Mouse (Mus musculus): ENCODE results near the gene Msln. TPM values are rescaled to one million over a fixed set of nuclear protein-coding genes. Genes with fewer than 3 reads are reported as not detected.

The Msln gene
- polyA plus RNA-seq, 1 experiment from 2014 or later = 0.42 TPM

- under 1% methylated on average over 13 of the region's 14 CpGs for WGBS
- no peaks in the 10 kb centered on the region for H3K9me3 ChIP-seq (ENCODE audit: control insufficient read depth, low read length)
- 0 out of 2 replicates have a peak, but pooled peaks cover 2% of the 10 kb centered on the region for H3K36me3 ChIP-seq (ENCODE audit: control insufficient read depth, insufficient read depth, low read length)
Observed at GRCm38 (mm10) chr17:25792615-25793014, 38.4 kb upstream of the Msln start, which contains the start of gene Fam173a. Gene Fam173a (minus strand): TSS chr17:25792901.

GRCm38 (mm10) chr17:25791843-25792527, 37.8 kb upstream of the Msln start:
- H3K36me3 ChIP-seq (ENCODE audit: control insufficient read depth, insufficient read depth, low read length) = 0 out of 2 replicates have a peak, but pooled peaks cover 2% of the 10 kb centered on the region
- H3K9ac ChIP-seq (ENCODE audit: low read length) = peak overlapping the region; percentile 75
- H3K9me3 ChIP-seq (ENCODE audit: control insufficient read depth, low read length) = no peaks in the 10 kb centered on the region
- H3K27ac ChIP-seq (ENCODE audit: low read depth, low read length) = peak overlapping the region; percentile 88
- under 1% methylated on average over 45 of the region's 45 CpGs for WGBS
- H3K4me2 ChIP-seq (ENCODE audit: low read depth) = peak overlapping the region; percentile 96
- no peaks in the 10 kb centered on the region for H3K27me3 ChIP-seq (ENCODE audit: control insufficient read depth, insufficient read depth, low read length)
- ATAC-seq (ENCODE audit: insufficient read depth, low FRiP score, low TSS enrichment) = peak; percentile 29; the same call in 1 of the 2 replicates
- peak; percentile 88 for DNase-seq (ENCODE audit: low spot score)
- H3K4me1 ChIP-seq (ENCODE audit: control insufficient read depth, insufficient read depth, low read length) = peaks cover 40% of the 10 kb centered on the region
- H3K4me3 ChIP-seq (ENCODE audit: low read depth, low read length) = peak overlapping the region; percentile 56

More at GRCm38 (mm10) chr17:25792615-25793014, 38.4 kb upstream of the Msln start, which contains the start of gene Fam173a:
- peak within 1 kb of the TSS; percentile 88 for H3K27ac ChIP-seq (ENCODE audit: low read depth, low read length)
- H3K27me3 ChIP-seq (ENCODE audit: control insufficient read depth, insufficient read depth, low read length) = no peaks in the 10 kb centered on the region
- DNase-seq (ENCODE audit: low spot score) (peak; percentile 72), ATAC-seq (ENCODE audit: insufficient read depth, low FRiP score, low TSS enrichment) (no peak)
- H3K4me3 ChIP-seq (ENCODE audit: low read depth, low read length) = peak within 1 kb of the TSS; percentile 83
- H3K9ac ChIP-seq (ENCODE audit: low read length) = peak within 1 kb of the TSS; percentile 84
- peak within 1 kb of the TSS; percentile 96 for H3K4me2 ChIP-seq (ENCODE audit: low read depth)
- H3K4me1 ChIP-seq (ENCODE audit: control insufficient read depth, insufficient read depth, low read length) = peaks cover 44% of the 10 kb centered on the region

- H3K4me3 ChIP-seq (ENCODE audit: low read depth, low read length) = peak overlapping the region; percentile 56
- peak; percentile 56 for DNase-seq (ENCODE audit: low spot score)
- 31% methylated on average over 19 of the region's 19 CpGs for WGBS
- no peak for ATAC-seq (ENCODE audit: insufficient read depth, low FRiP score, low TSS enrichment)
- no peaks in the 10 kb centered on the region for H3K9me3 ChIP-seq (ENCODE audit: control insufficient read depth, low read length)
- H3K36me3 ChIP-seq (ENCODE audit: control insufficient read depth, insufficient read depth, low read length) = 0 out of 2 replicates have a peak, but pooled peaks cover 2% of the 10 kb centered on the region
- no peaks in the 10 kb centered on the region for H3K27me3 ChIP-seq (ENCODE audit: control insufficient read depth, insufficient read depth, low read length)
- H3K9ac ChIP-seq (ENCODE audit: low read length) = peak overlapping the region; percentile 75
- H3K4me2 ChIP-seq (ENCODE audit: low read depth) = peak overlapping the region; percentile 96
- peak overlapping the region; percentile 88 for H3K27ac ChIP-seq (ENCODE audit: low read depth, low read length)
- H3K4me1 ChIP-seq (ENCODE audit: control insufficient read depth, insufficient read depth, low read length) = peaks cover 40% of the 10 kb centered on the region
Observed at GRCm38 (mm10) chr17:25791320-25791842, 37.2 kb upstream of the Msln start.

- no peak overlapping the region for H3K4me2 ChIP-seq (ENCODE audit: low read depth)
- peaks cover 3% of the 10 kb centered on the region; the same call in 1 of the 2 replicates for H3K36me3 ChIP-seq (ENCODE audit: control insufficient read depth, insufficient read depth, low read length)
- no peaks in the 10 kb centered on the region for H3K27me3 ChIP-seq (ENCODE audit: control insufficient read depth, insufficient read depth, low read length)
- H3K4me1 ChIP-seq (ENCODE audit: control insufficient read depth, insufficient read depth, low read length) = peaks cover 14% of the 10 kb centered on the region
- no peak overlapping the region for H3K27ac ChIP-seq (ENCODE audit: low read depth, low read length)
- DNase-seq (ENCODE audit: low spot score) (no peak), ATAC-seq (ENCODE audit: insufficient read depth, low FRiP score, low TSS enrichment) (no peak)
- no peak overlapping the region for H3K9ac ChIP-seq (ENCODE audit: low read length)
- H3K9me3 ChIP-seq (ENCODE audit: control insufficient read depth, low read length) = no peaks in the 10 kb centered on the region
- no peak overlapping the region for H3K4me3 ChIP-seq (ENCODE audit: low read depth, low read length)
- WGBS = 93% methylated on average over 9 of the region's 9 CpGs
Observed at GRCm38 (mm10) chr17:25786781-25787504, 32.8 kb upstream of the Msln start.

GRCm38 (mm10) chr17:25786280-25786679, 32.1 kb upstream of the Msln start, which contains the start of gene Ccdc78:
Gene Ccdc78 (plus strand): TSS chr17:25786580.
- Histone ChIP-seq H3K9me3 (ENCODE audit: control insufficient read depth, low read length) (no peaks in the 10 kb centered on the region), H3K4me2 (ENCODE audit: low read depth) (peak within 1 kb of the TSS; percentile 86), H3K9ac (ENCODE audit: low read length) (peak within 1 kb of the TSS; percentile 85), H3K27me3 (ENCODE audit: control insufficient read depth, insufficient read depth, low read length) (no peaks in the 10 kb centered on the region), H3K4me3 (ENCODE audit: low read depth, low read length) (peak within 1 kb of the TSS; percentile 71), H3K4me1 (ENCODE audit: control insufficient read depth, insufficient read depth, low read length) (peaks cover 12% of the 10 kb centered on the region), H3K36me3 (ENCODE audit: control insufficient read depth, insufficient read depth, low read length) (peaks cover 3% of the 10 kb centered on the region; the same call in 1 of the 2 replicates), H3K27ac (ENCODE audit: low read depth, low read length) (peak within 1 kb of the TSS; percentile 83)
- ATAC-seq (ENCODE audit: insufficient read depth, low FRiP score, low TSS enrichment) = no peak
- DNase-seq (ENCODE audit: low spot score) = no peak
- WGBS = 87% methylated on average over 3 of the region's 3 CpGs

- Histone ChIP-seq H3K4me1 (ENCODE audit: control insufficient read depth, insufficient read depth, low read length) (peaks cover 10% of the 10 kb centered on the region), H3K4me3 (ENCODE audit: low read depth, low read length) (peak within 1 kb of the TSS; percentile 71), H3K4me2 (ENCODE audit: low read depth) (peak within 1 kb of the TSS; percentile 86), H3K27ac (ENCODE audit: low read depth, low read length) (peak within 1 kb of the TSS; percentile 83), H3K9ac (ENCODE audit: low read length) (peak within 1 kb of the TSS; percentile 85), H3K9me3 (ENCODE audit: control insufficient read depth, low read length) (no peaks in the 10 kb centered on the region), H3K36me3 (ENCODE audit: control insufficient read depth, insufficient read depth, low read length) (peaks cover 3% of the 10 kb centered on the region; the same call in 1 of the 2 replicates), H3K27me3 (ENCODE audit: control insufficient read depth, insufficient read depth, low read length) (no peaks in the 10 kb centered on the region)
- peak; percentile 77 for ATAC-seq (ENCODE audit: insufficient read depth, low FRiP score, low TSS enrichment)
- under 1% methylated on average over 23 of the region's 23 CpGs for WGBS
- peak; percentile 97 for DNase-seq (ENCODE audit: low spot score)
Observed at GRCm38 (mm10) chr17:25785281-25785745, 31.1 kb upstream of the Msln start, which contains the start of gene Haghl. Gene Haghl (minus strand): TSS chr17:25785673.

- ATAC-seq (ENCODE audit: insufficient read depth, low FRiP score, low TSS enrichment) (no peak), DNase-seq (ENCODE audit: low spot score) (no peak)
- WGBS = 82% methylated on average over 15 of the region's 15 CpGs
- Histone ChIP-seq H3K27ac (ENCODE audit: low read depth, low read length) (no peak overlapping the region), H3K27me3 (ENCODE audit: control insufficient read depth, insufficient read depth, low read length) (no peaks in the 10 kb centered on the region), H3K36me3 (ENCODE audit: control insufficient read depth, insufficient read depth, low read length) (peaks cover 3% of the 10 kb centered on the region; the same call in 1 of the 2 replicates), H3K9ac (ENCODE audit: low read length) (peak overlapping the region; percentile 85; the same call in 1 of the 2 replicates), H3K4me3 (ENCODE audit: low read depth, low read length) (peak overlapping the region; percentile 71), H3K4me1 (ENCODE audit: control insufficient read depth, insufficient read depth, low read length) (peaks cover 10% of the 10 kb centered on the region), H3K4me2 (ENCODE audit: low read depth) (peak overlapping the region; percentile 86), H3K9me3 (ENCODE audit: control insufficient read depth, low read length) (no peaks in the 10 kb centered on the region)
Observed at GRCm38 (mm10) chr17:25783861-25784574, 29.8 kb upstream of the Msln start.

GRCm38 (mm10) chr17:25783086-25783485, 28.9 kb upstream of the Msln start:
- WGBS = 71% methylated on average over 7 of the region's 7 CpGs
- H3K9ac ChIP-seq (ENCODE audit: low read length) = no peak overlapping the region; the same call in 1 of the 2 replicates
- H3K27ac ChIP-seq (ENCODE audit: low read depth, low read length) = no peak overlapping the region
- no peak for ATAC-seq (ENCODE audit: insufficient read depth, low FRiP score, low TSS enrichment)
- H3K4me1 ChIP-seq (ENCODE audit: control insufficient read depth, insufficient read depth, low read length) = peaks cover 10% of the 10 kb centered on the region
- H3K4me2 ChIP-seq (ENCODE audit: low read depth) = no peak overlapping the region
- peaks cover 3% of the 10 kb centered on the region; the same call in 1 of the 2 replicates for H3K36me3 ChIP-seq (ENCODE audit: control insufficient read depth, insufficient read depth, low read length)
- DNase-seq (ENCODE audit: low spot score) = no peak
- H3K27me3 ChIP-seq (ENCODE audit: control insufficient read depth, insufficient read depth, low read length) = no peaks in the 10 kb centered on the region
- no peak overlapping the region for H3K4me3 ChIP-seq (ENCODE audit: low read depth, low read length)
- H3K9me3 ChIP-seq (ENCODE audit: control insufficient read depth, low read length) = no peaks in the 10 kb centered on the region

Measured in neural tube, embryonic 11.5 days (tissue).